Mouse (Mus musculus) midbrain, embryonic 12.5 days (tissue): ENCODE results near the gene Clmn. TPM values are rescaled to one million over a fixed set of nuclear protein-coding genes. Genes with fewer than 3 reads are reported as not detected.

Experiments
- ATAC-seq: fragments of 200-750 bp; cut with Nextera tagmentation; 2 replicates; pipeline ENCODE4 v1.8.0; 2017; ENCODE audit warnings: low read depth, moderate TSS enrichment, moderate library complexity; ENCODE audit not compliant: low FRiP score
- H3K27ac ChIP-seq: fragments of 300-500 bp; sonication (generic); replicated peaks from 2 replicates; pipeline ENCODE4 v1.5.1; 2016; ENCODE audit warnings: mild to moderate bottlenecking
- H3K27me3 ChIP-seq: fragments of 300-500 bp; sonication (generic); 2 replicates; pipeline ENCODE4 v1.6.1; 2016; ENCODE audit warnings: mild to moderate bottlenecking
- H3K36me3 ChIP-seq: fragments of 300-500 bp; sonication (generic); 2 replicates; pipeline ENCODE4 v1.6.1; 2016
- H3K4me1 ChIP-seq: fragments of 300-500 bp; sonication (generic); 2 replicates; pipeline ENCODE4 v1.6.1; 2016
- H3K4me2 ChIP-seq: fragments of 300-500 bp; sonication (generic); replicated peaks from 2 replicates; pipeline ENCODE4 v1.6.1; 2016; ENCODE audit warnings: mild to moderate bottlenecking, moderate library complexity
- H3K4me3 ChIP-seq: fragments of 300-500 bp; sonication (generic); 2 replicates; pipeline ENCODE4 v1.5.1; 2016; ENCODE audit warnings: mild to moderate bottlenecking
- H3K9ac ChIP-seq: fragments of 300-500 bp; sonication (generic); replicated peaks from 2 replicates; pipeline ENCODE4 v1.6.1; 2016; ENCODE audit warnings: mild to moderate bottlenecking, moderate library complexity
- H3K9me3 ChIP-seq: fragments of 300-500 bp; sonication (generic); 2 replicates; pipeline ENCODE4 v1.6.1; 2016; ENCODE audit warnings: mild to moderate bottlenecking
- WGBS: fragments of 180-500 bp; shearing (Covaris S2); methylation state at CpG from one replicate; pipeline ENCODE4 v1.1.7; 2016; 5-methylcytosine and 5-hydroxymethylcytosine counted together
- polyA plus RNA-seq: library from polyadenylated mRNA; unstranded; fragments of >200 nt; fragmentation: Nextera tagmentation; extraction: Ambion mirVana; gene quantifications from 2 replicates; pipeline ENCODE4 v1.2.1, GENCODE M21; 2016

Clmn gene
- polyA plus RNA-seq, 1 experiment from 2014 or later: 2.5 TPM

- peaks cover 53% of the 10 kb centered on the region for H3K36me3 ChIP-seq
- no peaks in the 10 kb centered on the region for H3K4me1 ChIP-seq
- H3K27ac ChIP-seq: no peak overlapping the region
- 87% methylated on average over 5 of the region's 5 CpGs for WGBS
- no peaks in the 10 kb centered on the region for H3K9me3 ChIP-seq
- H3K4me2 ChIP-seq: no peak overlapping the region
- H3K9ac ChIP-seq: no peak overlapping the region
- no peaks in the 10 kb centered on the region for H3K27me3 ChIP-seq
- no peak for ATAC-seq
- H3K4me3 ChIP-seq: no peak overlapping the region
Observed at GRCm38 (mm10) chr12:104716409-104716808, 148.5 kb downstream of the Clmn start.

GRCm38 (mm10) chr12:104715453-104715852, 149.4 kb downstream of the Clmn start:
- no peak overlapping the region for H3K9ac ChIP-seq
- no peaks in the 10 kb centered on the region for H3K27me3 ChIP-seq
- no peak overlapping the region for H3K4me3 ChIP-seq
- no peaks in the 10 kb centered on the region for H3K9me3 ChIP-seq
- no peak overlapping the region for H3K4me2 ChIP-seq
- peaks cover 56% of the 10 kb centered on the region for H3K36me3 ChIP-seq
- H3K27ac ChIP-seq: no peak overlapping the region
- no peaks in the 10 kb centered on the region for H3K4me1 ChIP-seq
- 97% methylated on average over 5 of the region's 5 CpGs for WGBS
- ATAC-seq: no peak

Other genes starting within 250 kb of the Clmn start
- gene Dicer1, start 113.1 kb downstream of the Clmn start, polyA plus RNA-seq: 55.9 and 63.1 TPM in 2 replicates
- gene Syne3, start 144.7 kb upstream of the Clmn start, polyA plus RNA-seq: 0.14 and 0.18 TPM in 2 replicates
- 161 and 165 TPM in 2 replicates for gene Glrx5, start 167.6 kb upstream of the Clmn start, polyA plus RNA-seq